Mouse (Mus musculus) left cerebral cortex, postnatal 36 days (tissue): ENCODE measurements at regions not wholly inside any gene's neighbourhood (a gene's known extent, or its start where the extent isn't known, plus 50 kb on each side); places are given as distances from the start of the nearest gene placed in this dataset.

Experiments used
- DNase-seq, 2 experiments: peaks; one replicate each; pipeline ENCODE4 v3.0.0; 2021 to 2022; ENCODE audit warnings: low spot score in 2 of 2, mixed read lengths in 1 of 2
- intact Hi-C: fragments of 180-260 bp; cut with DNase I; formaldehyde crosslinking; loops from one replicate; pipeline ENCODE4 v1.15.1; 2025

DNA sequence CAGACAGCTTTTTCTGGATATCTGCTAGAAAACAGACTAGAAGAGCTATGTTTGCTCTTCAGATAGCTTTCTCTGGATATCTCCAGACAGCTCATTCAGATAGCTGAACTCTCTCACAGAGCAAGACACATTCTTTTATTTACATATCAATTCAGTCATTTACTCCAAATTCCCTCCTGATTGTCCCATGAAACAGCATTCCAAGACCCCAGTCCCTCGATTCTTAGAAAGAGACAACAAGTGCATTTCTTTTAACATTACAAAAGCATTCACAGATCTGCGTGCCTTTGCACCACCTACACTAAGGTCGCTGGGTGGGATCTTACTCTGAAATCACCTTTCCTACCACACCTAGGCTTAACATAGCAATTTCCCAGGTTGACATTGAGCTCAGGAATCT is 1039.5 kb upstream of the Ddx18 start:
- intact Hi-C loops = no loop called here
- DNase-seq = no peak

- intact Hi-C loops = no loop called here
- DNase-seq = peak; percentile 6 to 8
These were observed 1008.2 kb upstream of the Ddx18 start for GRCm38 (mm10) chr1:122575954-122576353.

DNA sequence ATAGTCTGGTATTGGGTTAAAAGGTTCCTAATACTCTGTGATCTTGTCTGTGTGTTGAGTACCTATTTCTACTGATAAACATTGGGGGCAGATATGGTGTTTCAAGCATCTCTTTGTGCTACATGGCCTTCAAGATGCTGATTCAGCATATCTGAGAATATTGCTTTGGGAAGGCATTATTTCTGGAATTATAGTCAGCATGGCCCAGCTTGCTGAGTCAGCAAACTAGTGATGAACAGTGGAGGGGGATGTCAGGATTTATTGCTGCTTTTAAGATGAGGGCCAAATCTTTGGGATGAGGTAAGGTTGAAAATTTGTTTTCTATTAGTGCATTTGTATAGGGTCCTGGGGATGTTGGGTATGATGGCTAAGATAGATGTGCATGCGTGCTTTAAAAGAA is 983.8 kb upstream of the Ddx18 start:
- intact Hi-C loops = no loop called here
- no peak for DNase-seq

- DNase-seq = no peak
- intact Hi-C loops = no loop called here
These were observed 941.8 kb upstream of the Ddx18 start for GRCm38 (mm10) chr1:122509580-122509979.

GRCm38 (mm10) chr1:122501707-122502106 is 933.9 kb upstream of the Ddx18 start:
- intact Hi-C loops = no loop called here
- DNase-seq = no peak

- intact Hi-C loops = no loop called here
- no peak for DNase-seq
These were observed 910.2 kb upstream of the Ddx18 start for GRCm38 (mm10) chr1:122478003-122478402.

DNA sequence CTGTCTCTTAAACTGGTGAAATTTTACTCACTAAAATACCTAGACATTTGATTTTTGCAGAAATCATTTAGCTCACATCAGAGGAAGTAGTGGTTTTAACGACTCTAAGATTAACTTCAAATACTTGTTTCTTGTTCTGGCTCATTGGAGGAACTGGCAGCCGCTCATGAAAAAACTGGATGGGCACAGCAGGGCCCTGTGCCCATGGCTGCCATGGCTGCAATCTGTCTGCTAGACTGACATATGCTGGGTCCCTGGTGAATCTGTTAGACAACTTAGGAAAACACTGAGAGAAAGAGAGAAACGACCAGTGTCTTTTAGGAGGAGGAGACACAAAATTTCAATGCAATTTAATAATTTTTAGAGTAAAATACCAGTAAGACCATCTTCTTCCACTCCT is 896.1 kb upstream of the Ddx18 start:
- DNase-seq = no peak
- intact Hi-C loops = no loop called here

- intact Hi-C loops = no loop called here
These were observed 891.3 kb upstream of the Ddx18 start for GRCm38 (mm10) chr1:122459056-122459455.

DNA sequence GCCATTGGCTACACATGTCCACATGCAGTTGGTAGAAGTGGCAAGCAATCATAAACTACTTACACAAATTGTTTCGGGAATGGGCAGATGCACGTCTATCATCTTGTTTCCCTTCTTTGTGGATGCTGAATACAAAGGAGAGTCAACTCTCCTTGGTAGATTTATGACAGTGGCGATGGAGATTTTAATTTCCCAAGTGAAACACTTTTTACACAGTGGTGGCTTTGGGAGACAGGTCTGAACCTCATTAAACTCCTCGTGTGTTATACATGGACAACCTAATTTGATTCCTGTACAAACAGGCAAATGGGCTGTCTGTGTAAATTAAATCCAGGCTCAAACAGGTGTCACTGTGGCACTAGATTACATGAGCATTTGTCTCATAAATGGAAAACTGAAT is 887.1 kb upstream of the Ddx18 start:
- DNase-seq = no peak
- intact Hi-C loops = no loop called here

More at GRCm38 (mm10) chr1:122459056-122459455, 891.3 kb upstream of the Ddx18 start:
- DNase-seq = no peak

DNA sequence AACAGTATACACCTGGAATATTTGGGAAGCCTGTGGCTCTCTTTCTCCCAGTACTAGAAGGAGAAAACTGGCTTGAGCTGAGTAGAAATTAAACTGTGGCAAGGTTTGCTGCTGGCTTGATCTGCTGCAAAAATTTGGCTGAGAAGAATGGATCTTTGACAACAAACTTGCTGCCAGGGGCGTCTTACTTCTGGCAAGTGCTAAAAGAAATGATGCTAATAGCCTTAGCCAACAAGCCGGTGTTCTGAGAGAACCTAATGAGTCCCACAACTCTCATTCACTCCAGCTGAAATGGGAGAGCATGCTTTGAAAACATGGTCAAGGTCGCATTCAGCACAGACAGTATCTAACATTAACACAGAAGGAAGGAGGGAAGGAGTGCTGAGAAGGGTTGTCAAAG is 885.8 kb upstream of the Ddx18 start:
- intact Hi-C loops = no loop called here
- DNase-seq = no peak

DNA sequence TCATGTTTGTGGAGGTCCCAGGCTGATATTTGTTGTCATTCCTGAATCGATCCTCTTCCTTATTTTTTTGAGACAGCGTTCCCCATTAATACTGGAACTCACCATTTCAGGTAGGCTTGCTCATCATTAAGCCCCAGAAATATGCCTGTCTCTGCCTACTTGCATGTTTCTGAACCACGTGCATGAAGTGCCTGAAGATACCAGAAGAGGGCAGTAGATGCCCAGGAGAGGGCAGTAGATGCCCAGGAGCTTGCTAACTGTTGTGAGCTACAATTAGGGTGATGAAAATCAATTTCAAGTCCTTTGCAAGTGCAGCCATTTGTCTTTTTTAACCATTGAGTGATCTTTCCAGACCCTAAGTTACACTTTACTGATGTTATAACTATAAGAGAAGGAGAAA is 871.6 kb upstream of the Ddx18 start:
- no peak for DNase-seq
- intact Hi-C loops = no loop called here

DNA sequence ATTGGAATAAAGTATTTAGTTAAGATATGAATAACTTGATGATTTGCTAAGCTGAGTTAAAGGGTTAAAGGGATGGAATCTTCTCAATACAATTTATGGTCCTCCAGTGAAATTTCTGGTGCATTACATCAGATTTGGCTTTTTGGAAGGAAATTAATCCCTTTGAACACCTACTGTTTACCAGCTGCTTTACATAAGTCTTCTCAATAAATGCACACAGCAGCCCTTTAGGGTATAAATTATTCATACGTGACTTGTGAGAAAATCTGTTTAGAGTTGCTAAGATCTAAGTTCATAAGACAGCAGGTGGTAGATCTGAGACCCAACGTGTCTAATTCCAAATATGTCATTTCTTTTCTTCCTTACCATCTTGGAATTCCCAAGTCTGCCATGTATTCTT is 855.7 kb upstream of the Ddx18 start:
- DNase-seq = no peak
- intact Hi-C loops = no loop called here

DNA sequence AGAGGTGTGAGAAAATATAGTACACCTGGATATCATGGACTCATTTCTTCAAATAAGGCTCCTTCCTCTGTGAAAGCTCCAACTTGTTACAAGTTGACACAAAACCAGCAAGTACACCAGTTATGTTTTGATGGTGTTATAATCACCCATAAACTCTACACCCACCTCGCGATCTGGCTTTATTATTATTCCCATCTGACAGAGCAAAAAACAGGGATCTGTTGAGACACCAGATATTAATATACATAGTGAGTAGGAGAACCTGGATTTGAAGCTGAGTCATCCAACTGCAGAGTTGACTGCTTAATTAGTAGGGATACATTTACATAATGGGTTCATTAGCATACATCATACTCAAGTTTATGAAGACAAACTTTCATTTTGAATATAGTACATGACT is 828.6 kb upstream of the Ddx18 start:
- intact Hi-C loops = no loop called here
- no peak for DNase-seq

GRCm38 (mm10) chr1:122393660-122394355 is 826.0 kb upstream of the Ddx18 start:
- intact Hi-C loops = no loop called here
- peak; percentile 5 to 16 for DNase-seq

- peak; percentile 91 to 94 for DNase-seq
- intact Hi-C loops = no loop called here
These were observed 789.2 kb upstream of the Ddx18 start for GRCm38 (mm10) chr1:122357015-122357414.

DNA sequence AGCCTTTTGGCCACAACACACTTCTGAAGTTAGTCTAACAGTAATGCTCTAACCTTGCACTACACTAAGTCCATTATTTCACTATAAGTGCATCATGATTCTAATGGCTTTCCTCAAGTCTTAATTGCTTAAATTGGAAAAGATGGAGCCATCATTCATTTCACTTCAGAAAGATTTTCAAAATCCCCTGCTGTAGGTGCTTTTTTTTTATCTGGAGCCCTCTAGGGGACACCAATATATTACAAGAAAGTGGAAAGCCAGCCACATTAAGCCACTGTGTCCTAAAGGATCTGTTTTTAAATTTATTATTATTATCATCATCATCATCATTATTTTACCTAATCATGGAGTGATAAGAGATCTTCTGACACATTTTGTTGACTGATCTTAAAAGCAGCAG is 783.7 kb upstream of the Ddx18 start:
- no peak for DNase-seq
- intact Hi-C loops = no loop called here

DNA sequence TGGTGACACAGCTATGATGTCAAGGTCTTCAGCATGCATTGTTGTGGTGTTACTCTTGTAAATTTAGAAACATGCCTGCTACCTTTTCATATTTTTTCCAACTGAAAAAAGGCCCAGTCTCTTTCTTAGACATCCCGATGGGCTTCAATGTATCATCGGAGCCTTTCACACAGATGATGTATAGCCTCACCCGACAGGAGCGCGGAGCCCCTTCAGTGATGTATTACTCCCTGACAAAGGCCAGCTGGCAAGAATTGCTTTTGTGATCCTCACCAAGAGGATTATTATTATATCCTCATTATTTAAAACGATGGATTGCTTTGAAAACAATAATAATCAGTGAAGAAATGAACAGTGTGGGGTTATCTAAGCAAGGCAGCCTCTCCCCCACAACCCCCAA is 765.5 kb upstream of the Ddx18 start:
- intact Hi-C loops = no loop called here

DNA sequence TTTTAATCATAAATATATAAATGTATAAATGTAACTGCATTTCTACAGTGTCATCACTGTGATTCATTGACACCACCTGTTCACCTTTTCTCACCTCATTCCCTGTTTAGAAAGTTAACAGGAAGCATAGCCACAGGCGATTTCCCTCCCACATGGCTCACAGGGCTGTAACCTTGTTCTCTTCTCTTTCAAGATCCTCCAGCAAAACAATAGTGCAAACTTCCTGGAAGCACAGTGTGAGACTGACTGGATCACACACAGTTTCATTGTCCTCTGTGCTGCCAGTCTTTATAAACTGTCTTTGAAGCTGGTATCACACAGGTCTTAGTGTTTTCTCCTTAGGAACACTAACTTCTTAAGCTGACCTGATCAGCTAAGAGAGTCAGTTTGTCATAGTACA is 760.5 kb upstream of the Ddx18 start:
- no peak for DNase-seq
- intact Hi-C loops = no loop called here

More for the DNA sequence above, 765.5 kb upstream of the Ddx18 start:
- no peak for DNase-seq
